Mouse (Mus musculus): ENCODE data around the gene Chmp2a. TPM values are rescaled to one million over a fixed set of nuclear protein-coding genes. Genes with fewer than 3 reads are reported as not detected.

Chmp2a gene
- polyA plus RNA-seq, 1 experiment from 2014 or later = 240 TPM

- H3K4me3 ChIP-seq (replicated peaks; ENCODE audit: low read depth, low read length) = no peak overlapping the region
Observed at GRCm38 (mm10) chr7:13015217-13015616, 19.4 kb downstream of the Chmp2a start.

GRCm38 (mm10) chr7:13014275-13014839 is 20.2 kb downstream of the Chmp2a start:
- Histone ChIP-seq H3K27ac (no peak overlapping the region), H3K9ac (ENCODE audit: low read depth, low read length) (no peak overlapping the region), H3K9me3 (replicated peaks; ENCODE audit: low read length) (no peaks in the 10 kb centered on the region), H3K27me3 (ENCODE audit: insufficient read depth, low read length) (no peaks in the 10 kb centered on the region), H3K4me3 (replicated peaks; ENCODE audit: low read depth, low read length) (no peak overlapping the region), H3K36me3 (ENCODE audit: insufficient read depth, low read length) (no peaks in the 10 kb centered on the region), H3K4me2 (ENCODE audit: low read length) (no peak overlapping the region), H3K4me1 (replicated peaks; ENCODE audit: insufficient read depth, low read length) (peaks cover 5% of the 10 kb centered on the region; the same call in 1 of the 2 replicates)
- WGBS = 29% methylated on average over 6 of the region's 6 CpGs
- TF ChIP-seq CTCF (IDR thresholded peaks at IDR 0.05; ENCODE audit: low read depth) = no peak
- ATAC-seq (replicated peaks; ENCODE audit: low FRiP score, low read depth) (no peak), DNase-seq (ENCODE audit: low spot score) (no peak)

More at GRCm38 (mm10) chr7:13015217-13015616, 19.4 kb downstream of the Chmp2a start:
- no peak for TF ChIP-seq CTCF (IDR thresholded peaks at IDR 0.05; ENCODE audit: low read depth)
- WGBS = 81% methylated on average over 1 of the region's 1 CpGs
- H3K27ac ChIP-seq = no peak overlapping the region
- H3K4me2 ChIP-seq (ENCODE audit: low read length) = no peak overlapping the region
- DNase-seq (ENCODE audit: low spot score) (no peak), ATAC-seq (replicated peaks; ENCODE audit: low FRiP score, low read depth) (no peak)
- no peaks in the 10 kb centered on the region for H3K36me3 ChIP-seq (ENCODE audit: insufficient read depth, low read length)
- H3K9ac ChIP-seq (ENCODE audit: low read depth, low read length) = no peak overlapping the region
- H3K27me3 ChIP-seq (ENCODE audit: insufficient read depth, low read length) = no peaks in the 10 kb centered on the region
- peaks cover 5% of the 10 kb centered on the region; the same call in 1 of the 2 replicates for H3K4me1 ChIP-seq (replicated peaks; ENCODE audit: insufficient read depth, low read length)
- no peaks in the 10 kb centered on the region for H3K9me3 ChIP-seq (replicated peaks; ENCODE audit: low read length)

DNA sequence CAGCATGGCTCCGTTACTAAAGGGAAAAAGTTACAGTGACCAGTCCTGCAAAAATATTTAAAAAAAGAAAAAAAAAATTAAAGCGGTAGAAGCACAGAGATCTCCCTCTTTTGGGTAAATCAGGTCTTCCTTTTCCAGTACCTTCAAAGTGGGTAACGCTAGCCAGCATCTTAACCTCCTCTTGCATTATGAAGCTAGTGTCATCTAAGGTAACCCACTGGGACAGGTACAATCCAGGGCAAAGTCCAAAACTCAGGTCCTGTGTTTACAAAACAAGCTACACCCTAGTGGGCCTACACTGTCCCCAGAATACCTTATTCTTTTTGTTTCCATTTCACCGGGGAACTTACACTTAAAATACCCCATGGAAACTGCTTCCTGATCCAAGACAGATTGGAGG is 20.9 kb downstream of the Chmp2a start:
- Histone ChIP-seq H3K36me3 (ENCODE audit: insufficient read depth, low read length) (no peaks in the 10 kb centered on the region), H3K9ac (ENCODE audit: low read depth, low read length) (no peak overlapping the region), H3K27ac (no peak overlapping the region), H3K4me1 (replicated peaks; ENCODE audit: insufficient read depth, low read length) (peaks cover 8% of the 10 kb centered on the region; the same call in 1 of the 2 replicates), H3K9me3 (replicated peaks; ENCODE audit: low read length) (no peaks in the 10 kb centered on the region), H3K4me3 (replicated peaks; ENCODE audit: low read depth, low read length) (no peak overlapping the region), H3K27me3 (ENCODE audit: insufficient read depth, low read length) (no peaks in the 10 kb centered on the region), H3K4me2 (ENCODE audit: low read length) (no peak overlapping the region)
- TF ChIP-seq CTCF (IDR thresholded peaks at IDR 0.05; ENCODE audit: low read depth) = no peak
- WGBS = 58% methylated on average over 4 of the region's 4 CpGs
- ATAC-seq (replicated peaks; ENCODE audit: low FRiP score, low read depth) (no peak), DNase-seq (ENCODE audit: low spot score) (no peak)

DNA sequence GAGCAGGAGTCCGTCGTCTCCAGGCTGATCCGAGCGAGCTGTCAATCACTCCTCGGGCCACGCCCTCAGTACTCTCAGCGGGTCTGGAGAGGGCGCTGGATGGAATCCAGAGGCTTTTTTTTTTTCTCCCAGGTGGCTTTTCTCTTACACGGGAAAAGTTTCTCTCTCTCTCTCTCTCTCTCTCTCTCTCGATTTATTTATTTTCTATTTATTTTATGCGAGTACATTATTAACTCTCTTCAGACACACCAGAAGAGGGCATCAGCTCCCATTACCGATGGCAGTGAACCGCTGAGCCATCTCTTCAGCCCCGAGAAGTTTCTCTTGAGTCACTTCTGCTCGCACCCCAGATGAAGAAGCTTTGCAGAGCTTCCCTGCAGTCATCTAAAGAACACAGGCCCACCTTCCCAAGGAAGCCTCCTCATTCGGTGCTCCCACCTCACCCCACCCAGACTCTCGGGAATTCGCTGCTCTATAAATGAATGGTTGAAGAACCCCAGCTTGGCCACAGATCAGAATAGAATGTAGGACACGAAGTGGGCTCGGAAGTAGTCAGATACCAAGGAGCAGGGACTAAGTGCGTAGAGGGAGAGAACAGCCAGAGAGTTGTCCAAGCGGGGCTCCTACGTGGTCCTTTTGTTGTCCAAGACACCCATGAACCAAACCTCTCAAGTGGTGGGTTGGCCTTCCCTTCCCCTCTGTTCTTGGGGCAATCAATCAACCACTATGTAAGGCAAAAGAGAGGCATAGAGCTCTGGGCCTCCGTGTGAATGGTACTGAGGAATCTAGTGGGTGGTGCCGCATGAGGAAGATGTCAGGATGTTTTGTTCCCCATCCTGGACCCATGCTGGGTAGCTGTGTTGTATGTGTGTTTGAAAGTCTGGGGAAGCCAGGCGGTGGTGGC is 24.4 kb downstream of the Chmp2a start, which contains the start of gene Zbtb45:
Gene Zbtb45 (minus strand): TSS at position 30 of the 904 bp plus-strand sequence.
- H3K4me1 ChIP-seq (replicated peaks; ENCODE audit: insufficient read depth, low read length) = peaks cover 11% of the 10 kb centered on the region; the same call in 1 of the 2 replicates
- peak within 1 kb of the TSS; percentile 79 for H3K4me2 ChIP-seq (ENCODE audit: low read length)
- peak within 1 kb of the TSS; percentile 82 for H3K9ac ChIP-seq (ENCODE audit: low read depth, low read length)
- peak; percentile 29 for DNase-seq (ENCODE audit: low spot score)
- no peaks in the 10 kb centered on the region for H3K9me3 ChIP-seq (replicated peaks; ENCODE audit: low read length)
- WGBS = 15% methylated on average over 26 of the region's 26 CpGs
- H3K27ac ChIP-seq = peak within 1 kb of the TSS; percentile 93
- H3K36me3 ChIP-seq (ENCODE audit: insufficient read depth, low read length) = peaks cover 15% of the 10 kb centered on the region; the same call in 1 of the 2 replicates
- H3K4me3 ChIP-seq (replicated peaks; ENCODE audit: low read depth, low read length) = peak within 1 kb of the TSS; percentile 67
- TF ChIP-seq CTCF (IDR thresholded peaks at IDR 0.05; ENCODE audit: low read depth) = no peak; the same call in 1 of the 2 replicates
- no peak for ATAC-seq (replicated peaks; ENCODE audit: low FRiP score, low read depth)
- no peaks in the 10 kb centered on the region for H3K27me3 ChIP-seq (ENCODE audit: insufficient read depth, low read length)

GRCm38 (mm10) chr7:13009143-13010004 is 25.2 kb downstream of the Chmp2a start:
- DNase-seq (ENCODE audit: low spot score) (peak; percentile 97), ATAC-seq (replicated peaks; ENCODE audit: low FRiP score, low read depth) (peak; percentile 92)
- Histone ChIP-seq H3K9ac (ENCODE audit: low read depth, low read length) (peak overlapping the region; percentile 82), H3K27me3 (ENCODE audit: insufficient read depth, low read length) (no peaks in the 10 kb centered on the region), H3K36me3 (ENCODE audit: insufficient read depth, low read length) (peaks cover 15% of the 10 kb centered on the region; the same call in 1 of the 2 replicates), H3K4me2 (ENCODE audit: low read length) (peak overlapping the region; percentile 79), H3K4me1 (replicated peaks; ENCODE audit: insufficient read depth, low read length) (peaks cover 11% of the 10 kb centered on the region; the same call in 1 of the 2 replicates), H3K27ac (peak overlapping the region; percentile 93), H3K9me3 (replicated peaks; ENCODE audit: low read length) (no peaks in the 10 kb centered on the region), H3K4me3 (replicated peaks; ENCODE audit: low read depth, low read length) (peak overlapping the region; percentile 67)
- TF ChIP-seq CTCF (IDR thresholded peaks at IDR 0.05; ENCODE audit: low read depth) = peak; percentile 77
- WGBS = under 1% methylated on average over 42 of the region's 42 CpGs

Data from kidney, postnatal 0 days (tissue).